Mouse (Mus musculus) retina, adult 2 months (tissue): ENCODE results near the gene Vstm2l.

Experiments
- DNase-seq: peaks from one replicate; pipeline ENCODE4 v3.0.0-alpha.2; 2012; ENCODE audit warnings: low read depth, low spot score

Gene Vstm2l

GRCm38 (mm10) chr2:157992501-157992900, 78.0 kb downstream of the Vstm2l start:
- DNase-seq: no peak
